Mouse (Mus musculus): ENCODE measurements at regions not wholly inside any gene's neighbourhood (a gene's known extent, or its start where the extent isn't known, plus 50 kb on each side); places are given as distances from the start of the nearest gene placed in this dataset.

GRCm38 (mm10) chr1:148588573-148588972, 1372.5 kb downstream of the Pla2g4a start:
- no peaks in the 10 kb centered on the region for H3K9me3 ChIP-seq (ENCODE audit: low read depth, low read length)
- no peak overlapping the region for H3K27ac ChIP-seq (ENCODE audit: low read depth)
- no peaks in the 10 kb centered on the region for H3K27me3 ChIP-seq (ENCODE audit: insufficient read depth, low read length)
- H3K4me2 ChIP-seq = no peak overlapping the region
- ATAC-seq (ENCODE audit: insufficient read depth) = peak; percentile 91
- no peak overlapping the region for H3K4me3 ChIP-seq (ENCODE audit: low read depth, low read length)
- peak; percentile 74 for DNase-seq
- H3K4me1 ChIP-seq (ENCODE audit: insufficient read depth) = no peaks in the 10 kb centered on the region
- no peaks in the 10 kb centered on the region for H3K36me3 ChIP-seq (ENCODE audit: insufficient read depth)
- TF ChIP-seq CTCF (IDR thresholded peaks at IDR 0.05; ENCODE audit: low read depth) = no peak
- WGBS = 40% methylated on average over 1 of the region's 1 CpGs
- no peak overlapping the region for H3K9ac ChIP-seq

DNA sequence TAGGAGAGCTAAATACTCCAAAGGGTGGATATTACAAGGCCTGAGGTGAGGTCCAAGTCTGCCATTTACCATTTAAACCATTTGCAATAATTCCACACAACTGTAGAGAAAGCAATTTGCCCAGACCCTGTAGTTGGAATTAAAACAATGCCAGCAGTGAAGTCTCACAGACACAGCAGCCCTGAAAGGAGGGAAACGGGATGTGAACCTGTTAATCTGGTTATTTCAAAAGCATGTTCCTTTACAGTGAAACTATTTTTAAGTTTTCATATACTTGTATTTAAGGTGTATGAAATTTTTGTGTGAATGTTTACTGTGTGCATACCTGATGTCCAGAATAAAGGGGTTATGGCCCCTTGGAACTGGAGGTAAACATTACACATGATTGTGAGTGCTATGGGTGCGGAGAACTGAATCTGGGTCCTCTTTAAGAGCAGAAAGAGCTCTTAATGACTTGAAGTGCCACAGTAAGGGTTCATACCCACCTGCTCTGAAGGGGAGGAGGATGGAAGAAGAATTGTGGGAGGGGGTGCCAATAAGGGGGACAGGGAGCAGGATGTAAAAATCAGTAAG, 1381.1 kb downstream of the Pla2g4a start:
- no peak overlapping the region for H3K4me2 ChIP-seq
- ATAC-seq (ENCODE audit: insufficient read depth) (peak; percentile 73; the same call in 1 of the 2 replicates), DNase-seq (peak; percentile 22)
- no peak overlapping the region for H3K9ac ChIP-seq
- no peaks in the 10 kb centered on the region for H3K9me3 ChIP-seq (ENCODE audit: low read depth, low read length)
- no peaks in the 10 kb centered on the region for H3K36me3 ChIP-seq (ENCODE audit: insufficient read depth)
- no peak overlapping the region for H3K27ac ChIP-seq (ENCODE audit: low read depth)
- H3K4me3 ChIP-seq (ENCODE audit: low read depth, low read length) = no peak overlapping the region
- H3K27me3 ChIP-seq (ENCODE audit: insufficient read depth, low read length) = no peaks in the 10 kb centered on the region
- TF ChIP-seq CTCF (IDR thresholded peaks at IDR 0.05; ENCODE audit: low read depth) = no peak
- WGBS = 60% methylated on average over 2 of the region's 2 CpGs
- no peaks in the 10 kb centered on the region for H3K4me1 ChIP-seq (ENCODE audit: insufficient read depth)

DNA sequence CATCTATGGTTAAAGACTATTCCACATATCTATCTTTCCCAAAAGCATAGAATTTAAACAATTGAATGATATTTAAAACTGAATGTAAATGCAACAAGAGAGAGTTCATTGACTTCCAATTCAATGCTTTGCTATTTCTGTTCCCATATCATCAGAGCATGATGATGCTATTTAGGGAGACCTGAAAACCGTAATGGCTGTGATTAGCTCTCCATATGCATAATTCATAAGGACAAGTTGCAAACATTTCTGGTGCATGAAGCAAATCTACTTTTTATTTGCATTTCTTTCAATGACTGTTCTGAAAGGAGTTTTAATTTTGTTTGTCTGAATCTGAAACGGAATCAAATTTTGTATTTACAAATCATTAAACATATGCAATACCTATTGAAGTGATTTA, 1392.0 kb downstream of the Pla2g4a start:
- Histone ChIP-seq H3K36me3 (ENCODE audit: insufficient read depth) (no peaks in the 10 kb centered on the region), H3K9ac (no peak overlapping the region), H3K4me2 (no peak overlapping the region), H3K9me3 (ENCODE audit: low read depth, low read length) (no peaks in the 10 kb centered on the region), H3K27ac (ENCODE audit: low read depth) (no peak overlapping the region), H3K4me1 (ENCODE audit: insufficient read depth) (no peaks in the 10 kb centered on the region), H3K4me3 (ENCODE audit: low read depth, low read length) (no peak overlapping the region), H3K27me3 (ENCODE audit: insufficient read depth, low read length) (no peaks in the 10 kb centered on the region)
- WGBS = 79% methylated on average over 2 of the region's 2 CpGs
- DNase-seq (no peak), ATAC-seq (ENCODE audit: insufficient read depth) (no peak)
- no peak for TF ChIP-seq CTCF (IDR thresholded peaks at IDR 0.05; ENCODE audit: low read depth)

Data from lung, embryonic 14.5 days (tissue).